In genomic region chr19:57509758-57510319, GRCm38 (mm10) we compare ENCODE assay signal across 9 mouse cellular contexts. TPM values are rescaled to one million over a fixed set of nuclear protein-coding genes. Genes with fewer than 3 reads are reported as not detected.
DNase-seq lines count a peak whose midpoint lies in the region; ATAC-seq and TF ChIP-seq lines count a peak whose summit lies in the region.
"Had no signal": no experiment of that assay in that cellular context is flagged by ENCODE, and none has a peak within 500 bp of the region (broad histone marks: within the 10 kb centered on the region; RNA-seq: fewer than 3 reads in every experiment).

No protein-coding gene starts in this region.

- intact Hi-C loops in gastrocnemius, adult 2 months (cut with DNase I), result no loop called here

- H3K4me2 ChIP-seq in embryonic facial prominence, embryonic 11.5 days (ENCODE audit: low read depth, low read length), result no peak overlapping the region
- H3K4me2 ChIP-seq in intestine, postnatal 0 days (replicated peaks; ENCODE audit: low read depth), result peak overlapping the region; percentile 22; the same call in 1 of the 2 replicates

- TF ChIP-seq CTCF in gastrocnemius, adult 2 months (IDR thresholded peaks at IDR 0.05), result no peak
- TF ChIP-seq CTCF in intestine, postnatal 0 days (IDR thresholded peaks at IDR 0.05; ENCODE audit: low read depth), result no peak
- no peak for TF ChIP-seq CTCF in layer of hippocampus, adult 2 months (conservative IDR thresholded peaks at IDR 0.05)

- peak; percentile 26 for DNase-seq in gastrocnemius, postnatal 10 days
- no peak for DNase-seq in gastrocnemius, adult 2 months
- DNase-seq in embryonic facial prominence, embryonic 11.5 days (ENCODE audit: low spot score), result peak; percentile 23
- DNase-seq in lung, postnatal 14 days, result peak; percentile 65
- no peak for DNase-seq in layer of hippocampus, adult 2 months (ENCODE audit: low spot score in 2 of 2)
- no peak for DNase-seq in layer of hippocampus, adult 9-10 months (ENCODE audit: low spot score)
- DNase-seq in thymus, postnatal 4 days, result no peak
- DNase-seq: cerebellum, adult 2 months had no signal

- 52% methylated on average over 14 of the region's 14 CpGs for WGBS in embryonic facial prominence, embryonic 11.5 days
- 50% methylated on average over 14 of the region's 14 CpGs for WGBS in intestine, postnatal 0 days

- H3K36me3 ChIP-seq in embryonic facial prominence, embryonic 11.5 days (replicated peaks; ENCODE audit: control insufficient read depth, insufficient read depth, low read depth, low read length), result no peaks in the 10 kb centered on the region
- no peaks in the 10 kb centered on the region for H3K36me3 ChIP-seq in intestine, postnatal 0 days (ENCODE audit: control insufficient read depth, insufficient read depth)

- H3K27ac ChIP-seq in gastrocnemius, adult 2 months, result no peak overlapping the region
- H3K27ac ChIP-seq in embryonic facial prominence, embryonic 11.5 days (replicated peaks; ENCODE audit: low read depth, low read length), result no peak overlapping the region; the same call in 1 of the 2 replicates
- H3K27ac ChIP-seq in intestine, postnatal 0 days (ENCODE audit: low read depth, low read length), result peak overlapping the region; percentile 23; the same call in 1 of the 2 replicates
- no peak overlapping the region for H3K27ac ChIP-seq in layer of hippocampus, adult 2 months

- no peaks in the 10 kb centered on the region for H3K4me1 ChIP-seq in embryonic facial prominence, embryonic 11.5 days (ENCODE audit: control insufficient read depth, insufficient read depth, low read length)
- H3K4me1 ChIP-seq in intestine, postnatal 0 days (replicated peaks; ENCODE audit: control insufficient read depth, insufficient read depth, low read length), result no peaks in the 10 kb centered on the region

- no peaks in the 10 kb centered on the region for H3K9me3 ChIP-seq in embryonic facial prominence, embryonic 11.5 days (replicated peaks; ENCODE audit: control insufficient read depth, low read length)
- H3K9me3 ChIP-seq in intestine, postnatal 0 days (ENCODE audit: control insufficient read depth), result no peaks in the 10 kb centered on the region

- no peak overlapping the region for H3K9ac ChIP-seq in embryonic facial prominence, embryonic 11.5 days (replicated peaks; ENCODE audit: low read length)
- no peak overlapping the region for H3K9ac ChIP-seq in intestine, postnatal 0 days (ENCODE audit: low read depth, low read length)

- no peak overlapping the region for H3K4me3 ChIP-seq in gastrocnemius, adult 2 months
- H3K4me3 ChIP-seq in embryonic facial prominence, embryonic 11.5 days (ENCODE audit: low read depth, low read length), result no peak overlapping the region
- H3K4me3 ChIP-seq in intestine, postnatal 0 days (ENCODE audit: low read depth, low read length), result no peak overlapping the region
- no peak overlapping the region for H3K4me3 ChIP-seq in layer of hippocampus, adult 2 months

- no peaks in the 10 kb centered on the region for H3K27me3 ChIP-seq in embryonic facial prominence, embryonic 11.5 days (ENCODE audit: control insufficient read depth, insufficient read depth, low read length)
- H3K27me3 ChIP-seq in intestine, postnatal 0 days (replicated peaks; ENCODE audit: control insufficient read depth, insufficient read depth, low read length), result no peaks in the 10 kb centered on the region

- no peak for ATAC-seq in embryonic facial prominence, embryonic 11.5 days (replicated peaks; ENCODE audit: insufficient number of reproducible peaks, low FRiP score, low TSS enrichment, low read depth)
- no peak for ATAC-seq in intestine, postnatal 0 days

RNA-seq across cellular contexts. Expression of gene Trub1, which starts 57.1 kb away (rescaled TPM):
- 10 to 100 TPM in 1 of 2 experiments, 1 to 10 TPM in 1; 8.0 to 10.8 TPM for total RNA-seq in gastrocnemius, postnatal 10 days (2021)
- 1 to 10 TPM; 3.8 to 6.9 TPM for total RNA-seq in gastrocnemius, adult 2 months (2021)
- polyA plus RNA-seq in embryonic facial prominence, embryonic 11.5 days (2014; fragmentation: Nextera tagmentation; extraction: Ambion mirVana), result 21.0 and 24.2 TPM in 2 replicates
- polyA plus RNA-seq in intestine, postnatal 0 days (2015; fragmentation: Nextera tagmentation; extraction: Ambion mirVana), result 7.1 and 7.7 TPM in 2 replicates
- 10 to 100 TPM; 17.6 to 17.9 TPM for total RNA-seq in layer of hippocampus, adult 2 months (2021)

Comparison
In these comparisons a context has a peak if more than half of its experiments do, and no peak if none do; other contexts are left out.
1. DNase-seq: peak in gastrocnemius, postnatal 10 days (single experiment), embryonic facial prominence, embryonic 11.5 days (single experiment) and lung, postnatal 14 days (single experiment); none in gastrocnemius, adult 2 months (single experiment), layer of hippocampus, adult 2 months (0 of 2), layer of hippocampus, adult 9-10 months (single experiment) and thymus, postnatal 4 days (single experiment).